Mouse (Mus musculus): Measurements from ENCODE around the gene Pdyn.

Gene Pdyn

GRCm38 (mm10) chr2:129654233-129654950 is 45.3 kb downstream of the Pdyn start:
- DNase-seq (ENCODE audit: low read depth), result no peak

GRCm38 (mm10) chr2:129653632-129654031 is 46.0 kb downstream of the Pdyn start:
- DNase-seq (ENCODE audit: low read depth), result no peak

- DNase-seq (ENCODE audit: low read depth), result no peak
Observed at GRCm38 (mm10) chr2:129652616-129653015, 47.0 kb downstream of the Pdyn start.
